Mouse (Mus musculus): ENCODE results near the gene Zfp870. TPM values are rescaled to one million over a fixed set of nuclear protein-coding genes. Genes with fewer than 3 reads are reported as not detected.

The Zfp870 gene
- 10 to 100 TPM in 1 of 2 experiments, 1 to 10 TPM in 1; 9.9 to 10.5 TPM for total RNA-seq (2021)
- long read RNA-seq, experiment 1, full-length matches to known transcripts, result 11 of 16 reads
- long read RNA-seq, experiment 1, partial matches to known transcripts, result 1 of 16 reads
- long read RNA-seq, experiment 1, other reads (novel, unspliced or antisense), result 4 of 16 reads
- long read RNA-seq, experiment 2, full-length matches to known transcripts, result 2 of 3 reads
- long read RNA-seq, experiment 2, partial matches to known transcripts, result 0 of 3 reads
- long read RNA-seq, experiment 2, other reads (novel, unspliced or antisense), result 1 of 3 reads

- peak; percentile 87 to 88 for DNase-seq
Measured at GRCm38 (mm10) chr17:32891239-32892180, at the start of gene Zfp870. Zfp870 (minus strand) TSS chr17:32891642.

GRCm38 (mm10) chr17:32939831-32940230 is 48.4 kb upstream of the Zfp870 start:
- peak; percentile 23 to 30 for DNase-seq

DNA sequence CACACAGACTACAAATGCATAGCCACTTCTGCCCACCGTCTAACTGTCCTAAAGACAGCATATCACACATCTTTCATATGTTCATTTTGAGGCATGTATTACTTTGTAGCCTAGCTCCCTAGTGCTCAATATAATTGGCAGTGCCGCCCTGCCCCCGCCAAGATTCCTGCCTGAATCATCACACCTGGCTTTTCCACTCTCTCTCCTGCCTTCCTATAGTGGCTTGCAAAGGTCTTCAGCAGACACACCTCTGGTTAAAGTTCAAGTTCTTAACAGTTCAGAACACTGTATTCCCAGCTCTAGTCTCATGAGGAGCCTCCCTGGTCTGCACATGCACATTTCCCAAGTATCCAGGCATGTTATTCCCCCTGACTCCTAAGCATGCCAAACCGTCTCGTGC is 36.4 kb upstream of the Zfp870 start:
- DNase-seq, result no peak

DNA sequence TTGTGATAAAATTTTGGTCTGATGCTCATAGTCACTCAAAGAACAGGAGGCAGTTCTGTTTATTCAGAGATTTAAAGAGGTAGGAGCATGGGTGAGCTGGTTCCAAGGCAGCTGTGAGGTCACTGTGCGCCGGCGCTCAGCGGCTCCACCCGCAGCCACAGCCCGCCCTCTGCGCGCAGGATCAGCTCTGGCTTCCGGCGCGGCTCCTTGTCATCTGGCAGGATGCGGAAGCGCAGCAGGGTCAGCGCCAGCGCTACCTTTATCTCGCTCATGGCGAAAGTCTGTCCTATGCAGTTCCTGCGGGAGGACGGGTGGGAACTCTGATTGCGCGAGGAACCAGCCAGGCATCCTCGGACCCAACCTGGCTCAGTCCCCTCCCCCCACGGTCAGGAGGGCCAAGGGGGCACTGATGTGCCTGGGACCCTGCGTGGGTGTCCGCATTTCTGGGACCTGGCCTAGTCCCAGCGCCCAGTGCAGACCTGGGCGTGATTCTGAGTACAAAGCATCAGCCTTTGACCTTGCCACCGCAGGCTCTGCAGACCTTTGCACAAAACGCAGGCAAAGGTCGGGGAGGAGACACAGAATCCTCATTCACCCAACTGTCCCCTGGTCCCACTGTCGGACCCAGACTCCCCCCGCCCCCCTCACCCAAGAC is 33.3 kb upstream of the Zfp870 start:
- peak; percentile 85 to 88 for DNase-seq

DNA sequence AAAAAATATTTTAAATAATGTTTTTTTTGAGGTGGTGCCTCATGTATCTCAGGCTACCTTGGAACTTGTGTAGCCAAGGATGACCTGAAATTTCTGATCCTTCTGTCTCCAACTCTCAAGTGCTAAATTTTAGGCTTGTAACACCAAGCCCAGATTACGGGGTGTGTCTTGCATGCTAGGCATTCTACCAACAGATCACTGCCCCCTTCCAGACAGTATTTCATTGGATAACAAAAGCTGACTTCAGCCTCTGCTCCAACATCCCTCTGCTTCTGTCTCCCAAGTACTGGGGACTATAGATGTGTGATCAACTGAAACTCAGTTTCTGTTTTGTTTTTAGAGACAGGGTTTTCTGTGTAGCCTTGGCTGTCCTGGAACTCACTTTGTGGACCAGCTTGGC is 32.2 kb upstream of the Zfp870 start:
- DNase-seq, result no peak

- no peak for DNase-seq
Measured at GRCm38 (mm10) chr17:32919123-32919522, 27.7 kb upstream of the Zfp870 start.

DNA sequence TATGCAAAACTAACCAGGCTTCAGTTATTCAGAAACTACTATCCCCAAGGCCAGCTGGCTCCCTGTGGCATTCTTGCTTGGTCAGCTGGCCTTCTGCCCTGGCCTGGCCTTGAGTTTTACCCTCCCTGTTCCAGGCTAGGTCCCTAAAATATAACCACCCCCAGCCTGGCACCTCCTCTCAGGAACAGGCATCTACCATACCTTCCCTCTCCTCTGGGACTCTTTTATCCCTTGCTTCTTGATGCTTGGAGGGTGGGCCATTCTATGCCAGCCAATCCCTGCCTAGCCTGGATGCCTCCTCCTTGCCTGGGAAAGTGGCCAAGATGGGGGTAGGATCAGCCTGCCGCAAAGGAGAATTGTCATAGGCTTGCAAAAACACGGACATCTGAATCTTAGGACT is 25.7 kb upstream of the Zfp870 start, which contains the start of gene Cyp4f14:
TSS of gene Cyp4f14 (minus strand) at position 212 of the 400 bp plus-strand sequence.
- peak; percentile 87 to 90 for DNase-seq

DNA sequence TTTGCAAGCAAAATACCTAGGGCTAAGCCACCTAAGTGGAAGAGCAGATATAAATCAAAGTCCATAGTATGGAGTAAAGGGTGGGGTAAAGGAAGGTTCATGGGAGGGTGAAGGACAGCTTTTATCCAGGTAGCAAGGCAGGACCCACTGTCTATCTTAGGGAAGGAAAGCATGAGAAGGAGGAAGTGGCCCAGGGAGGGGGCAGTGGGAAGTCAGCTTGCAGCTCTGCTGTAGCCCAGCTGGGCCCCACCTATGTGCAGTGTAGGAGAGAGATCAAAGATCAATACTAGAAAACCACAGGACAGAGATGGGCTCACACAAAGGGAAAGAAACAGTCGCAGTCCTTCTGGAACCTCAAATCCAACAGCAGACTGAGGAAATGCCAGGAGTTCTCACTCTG is 24.6 kb upstream of the Zfp870 start:
- no peak for DNase-seq

DNA sequence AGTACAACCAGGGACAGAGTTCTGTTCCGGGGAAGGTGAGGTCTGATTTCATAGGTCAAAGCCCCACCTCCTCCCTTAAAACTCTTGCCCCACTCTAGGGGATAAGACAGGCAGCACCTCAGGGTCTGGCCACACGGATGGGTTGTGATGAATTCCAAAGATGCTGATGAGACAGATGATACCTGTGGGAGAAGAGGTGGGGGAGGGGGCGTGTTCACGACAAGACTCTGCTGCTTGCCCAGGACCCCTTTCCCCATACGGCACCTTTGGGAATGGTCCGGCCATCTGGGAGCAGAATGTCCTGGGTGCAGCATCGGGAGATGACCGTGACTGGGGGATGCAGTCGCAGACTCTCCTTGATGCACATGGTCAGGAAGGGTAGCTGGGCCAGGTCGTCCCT is 14.7 kb upstream of the Zfp870 start:
- no peak for DNase-seq

DNA sequence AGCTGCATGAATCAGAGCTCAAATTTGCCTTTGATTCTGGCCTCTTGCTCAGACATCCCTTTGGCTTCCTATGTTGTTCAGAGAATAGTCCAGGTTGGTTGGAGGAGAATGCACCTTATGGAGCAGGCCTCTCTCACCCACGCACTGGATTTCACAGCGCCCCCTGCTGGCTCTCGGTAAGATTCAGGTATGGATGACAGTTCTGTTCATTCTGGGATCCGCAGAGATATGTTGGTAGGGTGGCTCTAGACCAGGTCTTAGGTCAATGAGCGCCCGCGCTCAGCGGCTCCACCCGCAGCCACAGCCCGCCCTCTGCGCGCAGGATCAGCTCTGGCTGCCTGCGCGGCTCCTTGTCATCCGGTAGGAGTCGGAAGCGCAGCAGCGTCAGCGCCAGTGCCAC is 13.8 kb upstream of the Zfp870 start:
- peak; percentile 72 to 78 for DNase-seq

GRCm38 (mm10) chr17:32904414-32904813 is 13.0 kb upstream of the Zfp870 start:
- peak in 1 of 2 experiments; percentile 21 for DNase-seq

GRCm38 (mm10) chr17:32901751-32902525 is 10.5 kb upstream of the Zfp870 start:
- DNase-seq, result no peak

- DNase-seq, result no peak
Measured at GRCm38 (mm10) chr17:32895421-32895820, 4.0 kb upstream of the Zfp870 start.

GRCm38 (mm10) chr17:32893901-32894300 is 2.5 kb upstream of the Zfp870 start:
- no peak for DNase-seq

- DNase-seq, result no peak
Measured at GRCm38 (mm10) chr17:32890852-32891238, 597 bp downstream of the Zfp870 start.

DNA sequence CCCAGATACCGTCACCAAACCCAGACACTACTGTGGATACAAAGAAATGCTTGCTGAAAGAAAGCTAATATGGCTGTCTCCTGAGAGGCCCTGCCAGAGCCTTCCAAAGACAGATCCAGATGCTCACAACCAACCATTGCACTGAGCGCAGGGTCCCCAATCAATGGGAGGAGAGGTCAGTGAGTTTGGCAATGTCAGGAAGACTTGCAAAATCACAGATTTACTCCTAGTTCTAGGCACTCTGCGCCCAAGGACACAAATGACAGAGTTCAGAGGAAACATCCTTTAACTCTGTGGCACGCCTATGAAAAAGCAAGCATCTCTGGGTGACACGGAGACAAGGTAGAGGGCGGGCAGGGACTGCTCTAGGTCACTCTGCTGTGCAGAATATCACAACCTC is 1.8 kb downstream of the Zfp870 start:
- peak; percentile 10 to 22 for DNase-seq

DNA sequence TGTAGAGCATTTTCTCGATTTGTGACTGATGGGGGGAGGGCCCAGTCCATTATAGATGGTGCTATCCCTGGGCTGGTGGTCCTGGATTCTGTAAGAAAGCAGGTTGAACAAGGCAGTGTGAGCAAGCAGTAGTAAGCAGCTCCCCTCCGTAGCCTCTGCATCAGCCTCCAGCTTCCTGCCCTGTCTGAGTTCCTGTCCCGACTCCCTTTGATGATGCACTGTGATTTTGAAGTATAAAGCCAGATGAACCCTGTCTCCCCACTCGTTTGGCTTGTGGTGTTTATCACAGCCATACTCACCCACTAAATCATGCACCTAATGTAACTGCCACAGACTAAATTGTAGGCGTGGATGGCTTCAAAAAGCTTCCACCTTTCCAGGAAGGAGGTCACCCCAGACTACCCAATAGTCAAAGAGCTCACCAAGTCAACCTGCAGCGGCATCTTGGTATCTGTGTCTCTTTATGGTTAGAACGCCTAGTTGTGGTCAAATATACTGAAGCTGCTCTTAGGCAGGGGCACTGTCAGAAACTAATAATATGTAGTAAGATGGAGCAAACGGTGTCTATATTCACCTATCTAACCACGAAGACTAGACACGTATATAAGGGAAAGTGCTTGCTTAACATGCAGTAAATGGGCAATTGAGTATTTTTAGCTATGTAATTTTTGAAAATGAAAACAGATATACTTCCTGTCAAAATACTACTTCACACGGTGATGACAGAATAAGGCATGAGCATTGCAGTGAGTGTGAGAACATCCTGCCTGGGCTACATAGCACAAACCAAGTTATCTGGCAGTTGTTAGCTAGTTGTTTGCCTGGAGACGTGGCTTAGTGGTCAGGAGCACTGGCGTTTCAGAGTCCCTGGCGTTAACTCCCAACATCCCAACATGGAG is 10.9 kb downstream of the Zfp870 start:
- DNase-seq, result no peak

- DNase-seq, result no peak
Measured at GRCm38 (mm10) chr17:32878773-32879172, 12.7 kb downstream of the Zfp870 start.

GRCm38 (mm10) chr17:32877471-32878171 is 13.8 kb downstream of the Zfp870 start:
- no peak for DNase-seq

- peak; percentile 13 to 48 for DNase-seq
Measured at GRCm38 (mm10) chr17:32872696-32873095, 18.7 kb downstream of the Zfp870 start.
